Mouse (Mus musculus) neural tube, embryonic 14.5 days (tissue): ENCODE data around the gene Narfl. TPM values are rescaled to one million over a fixed set of nuclear protein-coding genes. Genes with fewer than 3 reads are reported as not detected.
"Not testable (repeated sequence)": the region's sequence is repeated elsewhere in the genome, so short reads cannot be mapped to it uniquely, and the experiment has no call there.

Experiments used
- ATAC-seq: fragments of 200-750 bp; cut with Nextera tagmentation; 2 replicates; pipeline ENCODE4 v1.8.0; 2017; ENCODE audit warnings: low read depth, mild to moderate bottlenecking, moderate TSS enrichment, moderate library complexity
- H3K27ac ChIP-seq: fragments of 300-500 bp; sonication (generic); 2 replicates; pipeline ENCODE4 v1.5.1; 2014; ENCODE audit warnings: low read depth, mild to moderate bottlenecking, control low read depth, low read length, moderate library complexity, mixed read lengths
- H3K27me3 ChIP-seq: fragments of 300-500 bp; sonication (generic); 2 replicates; pipeline ENCODE4 v1.6.1; 2014; ENCODE audit warnings: low read length; ENCODE audit not compliant: control insufficient read depth, insufficient read depth
- H3K36me3 ChIP-seq: fragments of 300-500 bp; sonication (generic); 2 replicates; pipeline ENCODE4 v1.6.1; 2014; ENCODE audit warnings: low read length, mixed read lengths; ENCODE audit not compliant: control insufficient read depth, insufficient read depth
- H3K4me1 ChIP-seq: fragments of 300-500 bp; sonication (generic); 2 replicates; pipeline ENCODE4 v1.6.1; 2014; ENCODE audit warnings: low read length; ENCODE audit not compliant: control insufficient read depth, insufficient read depth
- H3K4me2 ChIP-seq: fragments of 300-500 bp; sonication (generic); 2 replicates; pipeline ENCODE4 v1.6.1; 2014; ENCODE audit warnings: mild to moderate bottlenecking, low read depth, low read length, control low read depth
- H3K4me3 ChIP-seq: fragments of 300-500 bp; sonication (generic); 2 replicates; pipeline ENCODE4 v1.5.1; 2014; ENCODE audit warnings: low read depth, low read length, control low read depth, mixed read lengths
- H3K9ac ChIP-seq: fragments of 300-500 bp; sonication (generic); replicated peaks from 2 replicates; pipeline ENCODE4 v1.6.1; 2014; ENCODE audit warnings: low read depth, mild to moderate bottlenecking, control low read depth, low read length, mixed read lengths
- H3K9me3 ChIP-seq: fragments of 300-500 bp; sonication (generic); 2 replicates; pipeline ENCODE4 v1.6.1; 2016; ENCODE audit warnings: low read length; ENCODE audit not compliant: control insufficient read depth
- WGBS: fragments of 180-500 bp; shearing (Covaris S2); extraction: QIAGEN DNeasy Blood & Tissue Kit; methylation state at CpG from one replicate; pipeline ENCODE4 v1.1.7; 2014; 5-methylcytosine and 5-hydroxymethylcytosine counted together
- polyA plus RNA-seq: library from polyadenylated mRNA; unstranded; fragments of >200 nt; fragmentation: Nextera tagmentation; extraction: Ambion mirVana; gene quantifications from 2 replicates; pipeline ENCODE4 v1.2.1, GENCODE M21; 2014

Narfl gene
- polyA plus RNA-seq, 1 experiment from 2014 or later, result 25.4 TPM

DNA sequence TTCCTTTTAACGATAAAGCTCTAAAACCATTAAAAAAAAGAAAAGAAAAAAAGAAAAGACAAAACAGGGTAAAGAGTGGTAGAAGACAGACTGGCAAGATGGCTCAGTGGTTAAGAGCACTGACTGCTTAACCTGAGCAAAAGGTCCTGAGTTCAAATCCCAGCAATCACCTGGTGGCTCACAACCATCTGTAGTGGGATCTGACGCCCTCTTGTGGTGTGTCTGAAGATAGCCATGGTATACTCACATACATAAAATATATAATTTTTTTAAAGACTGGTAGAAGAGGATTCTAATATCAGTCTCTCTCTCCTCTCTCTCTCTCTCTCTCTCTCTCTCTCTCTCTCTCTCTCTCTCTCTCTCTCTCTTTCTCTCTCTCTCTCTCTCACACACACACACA is 33.9 kb downstream of the Narfl start:
- H3K9ac ChIP-seq, H3K4me3 ChIP-seq, H3K9me3 ChIP-seq, H3K27ac ChIP-seq, H3K36me3 ChIP-seq, ATAC-seq, H3K4me2 ChIP-seq, H3K27me3 ChIP-seq: not testable (repeated sequence)
- H3K4me1 ChIP-seq, result peaks cover 25% of the 10 kb centered on the region
- WGBS, result 55% methylated on average over 2 of the region's 2 CpGs

DNA sequence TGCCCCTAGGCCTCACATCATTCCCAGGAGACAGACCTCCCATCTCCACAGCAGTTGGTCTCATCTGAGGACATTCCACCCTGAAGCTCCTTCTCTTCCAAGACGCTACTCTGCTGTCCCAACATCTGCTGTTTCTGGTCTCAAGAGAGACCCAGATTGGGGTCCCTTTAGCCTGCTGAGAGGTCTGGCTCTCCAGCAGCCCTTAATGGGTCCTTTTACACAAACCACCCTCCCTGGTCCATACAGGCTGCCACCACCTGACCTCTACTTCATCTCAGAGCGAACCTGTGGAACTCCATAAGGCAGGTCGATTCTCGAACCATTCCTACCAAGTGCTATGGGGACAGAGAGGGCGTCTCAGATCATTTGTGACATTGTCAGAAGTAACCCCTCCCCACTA is 34.5 kb downstream of the Narfl start:
- H3K9ac ChIP-seq, result peak overlapping the region; percentile 94
- H3K4me1 ChIP-seq, result peaks cover 26% of the 10 kb centered on the region
- peak overlapping the region; percentile 99 for H3K4me2 ChIP-seq
- H3K36me3 ChIP-seq, result no peaks in the 10 kb centered on the region
- H3K4me3 ChIP-seq, result peak overlapping the region; percentile 90; the same call in 1 of the 2 replicates
- peak overlapping the region; percentile 97 for H3K27ac ChIP-seq
- ATAC-seq, result no peak
- no peaks in the 10 kb centered on the region for H3K27me3 ChIP-seq
- 38% methylated on average over 5 of the region's 5 CpGs for WGBS
- H3K9me3 ChIP-seq, result no peaks in the 10 kb centered on the region

DNA sequence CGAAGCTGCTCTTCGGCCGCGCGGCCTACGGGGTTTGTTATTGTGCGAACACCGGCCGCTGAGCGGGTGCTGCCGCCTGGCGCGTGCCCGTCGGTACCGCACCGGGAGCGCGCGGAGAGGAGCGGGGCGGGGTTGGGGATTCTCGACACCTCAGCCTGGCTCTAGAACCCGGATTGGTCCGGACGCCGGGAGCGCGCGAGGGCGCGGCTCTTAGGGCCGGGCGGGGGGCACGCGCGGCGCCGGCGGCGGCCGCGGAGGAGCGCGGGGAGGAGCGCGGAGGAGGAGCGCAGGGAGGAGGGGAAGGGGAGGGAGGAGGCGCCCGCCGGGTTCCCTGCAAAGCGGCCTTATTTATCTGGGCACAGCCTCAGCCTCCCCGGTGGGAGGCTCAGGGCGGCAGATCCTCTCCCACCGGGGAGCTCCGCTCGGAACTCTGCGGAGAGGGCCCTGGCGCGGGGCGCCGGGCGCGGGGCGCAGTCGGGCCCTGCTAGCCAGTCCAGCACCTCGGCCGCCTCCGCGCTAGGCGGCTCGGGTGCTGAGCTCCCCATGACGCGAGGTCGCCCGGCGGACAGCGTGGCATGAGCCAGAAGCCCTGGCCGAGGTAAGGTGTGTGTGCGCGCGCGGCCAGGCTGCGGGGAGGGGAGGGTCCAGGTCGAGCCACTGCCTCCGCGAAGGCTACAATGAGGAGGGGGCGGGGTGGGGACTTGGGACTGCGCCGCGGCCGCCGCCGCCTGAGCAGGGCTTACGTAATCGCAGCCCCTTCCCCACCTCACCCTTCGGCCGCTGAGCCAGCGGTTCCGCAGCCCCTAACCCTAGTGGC is 35.4 kb downstream of the Narfl start, which contains the start of gene Fbxl16:
TSS of gene Fbxl16 (plus strand) at position 297 of the 817 bp plus-strand sequence.
- under 1% methylated on average over 67 of the region's 100 CpGs for WGBS
- ATAC-seq, result peak; percentile 89
- Histone ChIP-seq H3K4me3 (peak within 1 kb of the TSS; percentile 90), H3K27me3 (no peaks in the 10 kb centered on the region), H3K27ac (peak within 1 kb of the TSS; percentile 97), H3K4me1 (peaks cover 24% of the 10 kb centered on the region), H3K36me3 (no peaks in the 10 kb centered on the region), H3K9ac (peak within 1 kb of the TSS; percentile 94), H3K9me3 (no peaks in the 10 kb centered on the region), H3K4me2 (peak within 1 kb of the TSS; percentile 99)

- H3K4me2 ChIP-seq, result peak overlapping the region; percentile 99
- H3K9me3 ChIP-seq, result no peaks in the 10 kb centered on the region
- H3K36me3 ChIP-seq, result no peaks in the 10 kb centered on the region
- H3K4me3 ChIP-seq, result peak overlapping the region; percentile 90
- no peaks in the 10 kb centered on the region for H3K27me3 ChIP-seq
- peak overlapping the region; percentile 94 for H3K9ac ChIP-seq
- peaks cover 24% of the 10 kb centered on the region for H3K4me1 ChIP-seq
- 5% methylated on average over 23 of the region's 25 CpGs for WGBS
- ATAC-seq, result peak; percentile 47; the same call in 1 of the 2 replicates
- H3K27ac ChIP-seq, result peak overlapping the region; percentile 97
Measured at GRCm38 (mm10) chr17:25809606-25810340, 36.2 kb downstream of the Narfl start.

DNA sequence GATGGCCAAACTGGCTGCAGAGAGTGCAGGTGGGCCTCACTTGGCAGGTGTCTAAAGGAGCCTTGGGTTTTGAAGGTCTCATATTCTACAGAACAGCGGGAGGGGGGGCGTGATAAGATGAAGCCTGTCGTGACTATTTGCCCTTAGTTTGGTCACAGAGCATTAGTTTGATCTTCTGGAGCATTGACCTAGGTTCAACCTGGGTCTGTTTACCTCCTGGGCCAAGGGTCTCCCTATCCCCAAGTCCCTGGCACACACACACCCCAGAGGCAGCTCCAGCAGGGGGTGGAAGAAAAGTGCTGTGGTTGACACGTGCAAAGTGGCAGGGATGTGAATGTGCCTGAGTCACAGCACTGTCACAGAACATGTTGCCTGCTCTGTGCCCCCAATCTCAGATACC is 37.3 kb downstream of the Narfl start:
- ATAC-seq, result no peak
- peak overlapping the region; percentile 99; the same call in 1 of the 2 replicates for H3K4me2 ChIP-seq
- no peak overlapping the region for H3K9ac ChIP-seq
- no peak overlapping the region for H3K4me3 ChIP-seq
- no peaks in the 10 kb centered on the region for H3K9me3 ChIP-seq
- no peaks in the 10 kb centered on the region for H3K27me3 ChIP-seq
- 70% methylated on average over 4 of the region's 4 CpGs for WGBS
- peaks cover 24% of the 10 kb centered on the region for H3K4me1 ChIP-seq
- H3K27ac ChIP-seq, result no peak overlapping the region
- no peaks in the 10 kb centered on the region for H3K36me3 ChIP-seq

DNA sequence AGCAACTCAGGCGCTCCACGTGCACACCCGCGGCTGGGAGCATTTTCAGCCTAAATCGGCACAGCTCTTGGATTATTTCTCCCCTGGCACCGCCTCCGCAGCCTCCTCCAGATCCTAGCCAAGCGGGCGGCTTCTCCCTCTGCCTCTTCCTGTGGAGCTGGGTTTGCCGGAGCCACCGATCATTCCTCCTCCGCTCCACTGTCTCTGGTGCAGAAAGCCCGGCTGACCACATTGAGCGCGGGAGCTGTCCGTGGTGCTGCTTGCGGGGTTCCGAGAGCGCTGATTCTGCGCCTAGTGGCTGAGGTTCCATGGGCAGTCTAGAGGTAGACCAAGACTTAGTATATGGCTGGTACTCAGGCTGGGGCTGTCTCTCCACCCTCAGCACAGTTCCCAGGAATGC is 39.9 kb downstream of the Narfl start:
- peaks cover 8% of the 10 kb centered on the region; the same call in 1 of the 2 replicates for H3K27me3 ChIP-seq
- H3K9ac ChIP-seq, result no peak overlapping the region; the same call in 1 of the 2 replicates
- no peak; the same call in 1 of the 2 replicates for ATAC-seq
- H3K9me3 ChIP-seq, result no peaks in the 10 kb centered on the region
- peaks cover 24% of the 10 kb centered on the region for H3K4me1 ChIP-seq
- H3K4me2 ChIP-seq, result peak overlapping the region; percentile 34
- WGBS, result 2% methylated on average over 20 of the region's 20 CpGs
- H3K4me3 ChIP-seq, result peak overlapping the region; percentile 11; the same call in 1 of the 2 replicates
- H3K27ac ChIP-seq, result 0 out of 2 replicates have a peak overlapping the region, but pooled peaks have one; percentile 2
- peaks cover 15% of the 10 kb centered on the region for H3K36me3 ChIP-seq

- peaks cover 8% of the 10 kb centered on the region; the same call in 1 of the 2 replicates for H3K27me3 ChIP-seq
- WGBS, result 88% methylated on average over 11 of the region's 11 CpGs
- H3K9me3 ChIP-seq, result no peaks in the 10 kb centered on the region
- H3K4me1 ChIP-seq, result 0 out of 2 replicates have a peak, but pooled peaks cover 8% of the 10 kb centered on the region
- H3K4me3 ChIP-seq, result no peak overlapping the region
- H3K9ac ChIP-seq, result no peak overlapping the region
- ATAC-seq, result no peak
- peaks cover 21% of the 10 kb centered on the region for H3K36me3 ChIP-seq
- no peak overlapping the region for H3K4me2 ChIP-seq
- no peak overlapping the region for H3K27ac ChIP-seq
Measured at GRCm38 (mm10) chr17:25817662-25818061, 44.1 kb downstream of the Narfl start.

GRCm38 (mm10) chr17:25818851-25819780 is 45.5 kb downstream of the Narfl start:
- Histone ChIP-seq H3K27me3 (peaks cover 8% of the 10 kb centered on the region; the same call in 1 of the 2 replicates), H3K4me2 (no peak overlapping the region), H3K36me3 (peaks cover 21% of the 10 kb centered on the region), H3K9ac (no peak overlapping the region), H3K9me3 (no peaks in the 10 kb centered on the region), H3K27ac (no peak overlapping the region), H3K4me1 (peaks cover 4% of the 10 kb centered on the region), H3K4me3 (no peak overlapping the region)
- no peak for ATAC-seq
- 8% methylated on average over 46 of the region's 46 CpGs for WGBS
